Mouse (Mus musculus) CD4-positive naive resting alpha-beta T cell, adult 76 days (primary cell): ENCODE results near the gene Ncoa4. TPM values are rescaled to one million over a fixed set of nuclear protein-coding genes. Genes with fewer than 3 reads are reported as not detected.

ENCODE experiments used
- total RNA-seq: library from RNA; stranded (reverse); gene quantifications from one replicate; pipeline ENCODE4 v1.2.4, GENCODE M21; 2023

The Ncoa4 gene
- 95.6 TPM for total RNA-seq

DNA sequence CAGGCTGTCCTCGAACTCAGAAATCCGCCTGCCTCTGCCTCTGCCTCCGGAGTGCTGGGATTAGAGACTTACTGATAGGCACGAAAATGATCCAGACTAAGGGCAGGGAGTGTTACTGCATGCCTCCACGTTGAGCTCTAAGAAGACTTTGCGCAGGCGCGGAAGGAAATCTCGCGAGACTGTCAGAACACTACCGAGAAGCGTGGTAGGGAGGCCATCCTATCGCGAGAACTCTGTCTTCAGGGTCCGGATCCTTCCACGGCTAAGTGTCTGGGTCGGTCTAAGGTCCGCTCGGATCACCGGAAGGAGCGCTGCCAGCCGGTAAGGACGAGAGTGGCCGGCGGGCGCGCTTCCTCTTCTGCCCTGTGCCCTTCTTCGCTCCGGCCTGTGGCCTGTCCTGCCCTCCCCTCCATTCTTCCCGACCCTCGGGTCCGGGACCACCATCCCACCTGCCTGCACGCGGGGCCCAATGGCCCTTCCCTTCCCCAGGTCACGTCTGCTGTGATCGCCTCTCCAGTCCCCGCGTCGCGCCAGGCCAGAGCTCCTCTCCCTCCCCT, at the start of gene Ncoa4:
Gene Ncoa4 (plus strand): TSS at position 176 of the 557 bp plus-strand sequence.

DNA sequence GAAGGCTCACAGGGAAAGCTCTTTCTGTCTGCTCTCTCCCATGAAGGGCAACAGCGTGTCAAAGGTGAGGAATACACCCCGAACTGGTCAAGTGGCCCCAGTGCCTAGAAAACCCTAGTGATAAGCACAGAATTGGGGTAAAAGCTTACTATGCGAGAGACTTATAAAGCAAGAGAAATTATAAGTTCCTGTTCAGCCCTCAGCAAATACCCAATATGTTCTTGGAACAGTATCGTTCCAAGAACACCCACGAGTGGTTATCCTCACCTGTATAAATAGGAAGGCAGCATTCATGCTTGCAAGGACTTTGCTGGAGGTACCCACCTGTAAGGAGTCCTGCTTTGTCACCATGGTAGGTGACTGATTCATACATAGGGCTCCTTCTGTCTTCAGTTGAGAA, 17.9 kb upstream of the Ncoa4 start, which contains the start of gene Msmb:
Gene Msmb (plus strand): TSS at position 301 of the 400 bp plus-strand sequence.

DNA sequence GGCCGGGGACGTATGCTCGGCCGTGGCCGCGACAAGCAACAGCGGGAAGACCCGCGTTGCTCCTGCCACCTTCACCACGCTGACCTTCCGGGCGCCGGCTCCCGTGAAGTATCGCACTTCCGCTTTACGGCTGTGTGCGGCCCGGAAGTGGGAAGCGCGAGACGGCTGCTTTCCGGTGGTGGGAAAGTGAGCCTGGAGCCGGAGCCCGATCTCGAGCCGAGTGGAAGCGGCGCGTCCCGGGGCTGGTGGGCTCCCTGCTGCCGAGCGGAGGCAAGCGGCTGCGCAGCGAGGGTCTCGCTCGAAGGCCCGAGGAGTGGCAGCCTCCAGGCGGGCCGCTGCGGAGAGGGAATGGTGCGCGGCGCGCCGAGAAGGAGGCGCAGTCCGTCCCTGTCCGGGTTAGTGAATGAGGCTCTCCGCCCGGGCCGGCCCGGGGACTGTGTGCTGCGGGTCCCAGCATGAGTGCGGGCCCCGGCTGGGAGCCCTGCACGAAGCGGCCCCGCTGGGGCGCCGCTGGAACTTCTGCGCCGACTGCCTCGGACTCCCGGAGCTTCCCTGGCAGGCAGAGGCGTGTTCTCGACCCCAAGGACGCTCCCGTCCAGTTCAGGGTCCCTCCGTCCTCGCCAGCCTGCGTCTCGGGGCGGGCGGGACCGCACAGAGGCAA, 42.3 kb downstream of the Ncoa4 start, which contains the start of the genes Timm23 and Parg:
Gene Timm23 (minus strand): TSS at position 108 of the 661 bp plus-strand sequence.
Gene Parg (plus strand): TSS at position 159 of the 661 bp plus-strand sequence.

Other genes with a start within 250 kb of the Ncoa4 start
- gene Galnt15, start 130.9 kb upstream of the Ncoa4 start, total RNA-seq = not detected
- gene Oxnad1, start 74.5 kb upstream of the Ncoa4 start, total RNA-seq = 8.9 TPM
- gene Dph3, start 74.1 kb upstream of the Ncoa4 start, total RNA-seq = 51.6 TPM
- not detected for gene Msmb, start 17.8 kb upstream of the Ncoa4 start, total RNA-seq
- gene Timm23, start 42.0 kb downstream of the Ncoa4 start, total RNA-seq = 106 TPM
- gene Parg, start 42.1 kb downstream of the Ncoa4 start, total RNA-seq = 67.7 TPM
- 0.35 TPM for gene Ogdhl, start 162.2 kb downstream of the Ncoa4 start, total RNA-seq
- gene 1700024G13Rik, start 228.5 kb downstream of the Ncoa4 start, total RNA-seq = not detected